Mouse (Mus musculus): ENCODE results near the gene Adgrl3. TPM values are rescaled to one million over a fixed set of nuclear protein-coding genes. Genes with fewer than 3 reads are reported as not detected.

Gene Adgrl3
- polyA plus RNA-seq, 1 experiment from 2014 or later, result 14.0 TPM

DNA sequence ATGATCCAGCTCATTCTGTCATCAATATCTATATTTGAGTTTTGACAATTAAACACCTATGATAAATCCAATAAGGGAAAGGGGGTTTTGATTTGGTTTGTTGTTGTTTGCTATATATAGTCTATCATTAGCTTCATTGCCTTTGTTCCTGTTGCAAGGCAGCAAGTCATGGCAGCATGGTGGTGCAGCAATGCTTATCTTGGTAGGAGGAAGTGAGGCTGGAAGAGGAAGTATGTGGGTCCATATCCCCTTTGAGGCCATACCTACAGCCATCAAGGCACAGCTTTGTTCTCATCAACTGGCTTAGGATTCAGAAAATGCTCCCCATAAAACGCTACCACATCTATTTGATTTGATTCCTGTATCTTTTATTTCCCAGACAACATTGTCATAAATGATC is 58.1 kb downstream of the Adgrl3 start:
- H3K9ac ChIP-seq, result no peak overlapping the region
- no peaks in the 10 kb centered on the region for H3K27me3 ChIP-seq
- H3K4me2 ChIP-seq, result no peak overlapping the region
- no peaks in the 10 kb centered on the region for H3K9me3 ChIP-seq
- H3K4me3 ChIP-seq, result no peak overlapping the region
- no peak for ATAC-seq (ENCODE audit: borderline replicate concordance, extremely low read depth, low FRiP score, low TSS enrichment)
- no peaks in the 10 kb centered on the region for H3K36me3 ChIP-seq
- no peak overlapping the region for H3K27ac ChIP-seq
- no peaks in the 10 kb centered on the region for H3K4me1 ChIP-seq
- 79% methylated on average over 1 of the region's 1 CpGs for WGBS

- 79% methylated on average over 5 of the region's 5 CpGs for WGBS
- Histone ChIP-seq H3K4me1 (no peaks in the 10 kb centered on the region), H3K9ac (no peak overlapping the region), H3K36me3 (no peaks in the 10 kb centered on the region), H3K27ac (no peak overlapping the region), H3K9me3 (no peaks in the 10 kb centered on the region), H3K27me3 (no peaks in the 10 kb centered on the region), H3K4me2 (no peak overlapping the region), H3K4me3 (no peak overlapping the region)
- ATAC-seq (ENCODE audit: borderline replicate concordance, extremely low read depth, low FRiP score, low TSS enrichment), result no peak
These were observed 63.9 kb downstream of the Adgrl3 start for GRCm38 (mm10) chr5:81083698-81084360.

DNA sequence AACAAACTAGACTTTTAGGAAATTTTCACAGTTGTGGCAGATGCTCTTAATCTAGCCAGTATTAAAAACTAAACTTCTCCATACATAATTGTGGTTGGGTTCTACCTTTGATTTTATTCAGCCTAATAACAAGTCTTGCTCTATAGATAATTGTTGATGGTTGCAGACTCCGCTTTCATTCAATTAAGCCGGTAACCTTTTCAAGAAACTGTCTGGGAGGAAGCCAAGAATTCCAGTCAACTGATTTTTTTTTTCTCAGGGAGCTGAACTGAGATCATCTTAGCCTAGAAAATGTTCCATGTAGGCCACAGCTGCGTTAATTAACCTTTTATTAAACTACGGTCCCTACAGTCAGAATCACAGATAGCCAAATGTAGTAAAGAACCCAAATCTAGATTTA is 65.2 kb downstream of the Adgrl3 start:
- Histone ChIP-seq H3K27ac (no peak overlapping the region), H3K27me3 (no peaks in the 10 kb centered on the region), H3K9ac (no peak overlapping the region), H3K36me3 (no peaks in the 10 kb centered on the region), H3K4me3 (no peak overlapping the region), H3K9me3 (no peaks in the 10 kb centered on the region), H3K4me2 (no peak overlapping the region), H3K4me1 (no peaks in the 10 kb centered on the region)
- no peak for ATAC-seq (ENCODE audit: borderline replicate concordance, extremely low read depth, low FRiP score, low TSS enrichment)
- 50% methylated on average over 4 of the region's 4 CpGs for WGBS

DNA sequence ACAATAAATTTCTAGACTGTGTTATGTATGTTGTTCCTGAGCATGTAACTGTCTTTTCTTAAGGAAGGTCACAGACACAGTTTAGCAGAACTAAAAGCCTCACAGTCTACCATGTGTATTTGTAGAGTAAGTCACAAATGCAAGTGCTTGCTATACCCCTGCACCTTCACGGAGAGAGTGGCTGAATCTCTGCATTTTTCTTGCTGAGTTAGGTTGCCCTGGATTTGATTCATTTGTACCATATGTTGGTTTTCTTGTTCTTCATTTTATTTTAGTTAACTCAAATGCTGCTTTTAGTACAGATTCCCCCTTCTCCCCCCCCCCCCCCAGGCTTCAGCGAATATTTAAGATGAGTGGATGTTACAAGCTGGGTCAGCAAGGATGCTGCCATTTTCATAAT is 68.7 kb downstream of the Adgrl3 start:
- no peaks in the 10 kb centered on the region for H3K36me3 ChIP-seq
- no peaks in the 10 kb centered on the region for H3K27me3 ChIP-seq
- H3K4me1 ChIP-seq, result no peaks in the 10 kb centered on the region
- 77% methylated on average over 2 of the region's 2 CpGs for WGBS
- H3K9ac ChIP-seq, result no peak overlapping the region
- no peak overlapping the region for H3K4me2 ChIP-seq
- H3K4me3 ChIP-seq, result no peak overlapping the region
- H3K27ac ChIP-seq, result no peak overlapping the region
- no peaks in the 10 kb centered on the region for H3K9me3 ChIP-seq
- ATAC-seq (ENCODE audit: borderline replicate concordance, extremely low read depth, low FRiP score, low TSS enrichment), result no peak

GRCm38 (mm10) chr5:81094618-81095017 is 74.7 kb downstream of the Adgrl3 start:
- Histone ChIP-seq H3K27me3 (no peaks in the 10 kb centered on the region), H3K9me3 (no peaks in the 10 kb centered on the region), H3K4me1 (no peaks in the 10 kb centered on the region), H3K36me3 (no peaks in the 10 kb centered on the region), H3K27ac (no peak overlapping the region), H3K4me3 (no peak overlapping the region), H3K4me2 (no peak overlapping the region), H3K9ac (no peak overlapping the region)
- no peak for ATAC-seq (ENCODE audit: borderline replicate concordance, extremely low read depth, low FRiP score, low TSS enrichment)
- 72% methylated on average over 3 of the region's 3 CpGs for WGBS

DNA sequence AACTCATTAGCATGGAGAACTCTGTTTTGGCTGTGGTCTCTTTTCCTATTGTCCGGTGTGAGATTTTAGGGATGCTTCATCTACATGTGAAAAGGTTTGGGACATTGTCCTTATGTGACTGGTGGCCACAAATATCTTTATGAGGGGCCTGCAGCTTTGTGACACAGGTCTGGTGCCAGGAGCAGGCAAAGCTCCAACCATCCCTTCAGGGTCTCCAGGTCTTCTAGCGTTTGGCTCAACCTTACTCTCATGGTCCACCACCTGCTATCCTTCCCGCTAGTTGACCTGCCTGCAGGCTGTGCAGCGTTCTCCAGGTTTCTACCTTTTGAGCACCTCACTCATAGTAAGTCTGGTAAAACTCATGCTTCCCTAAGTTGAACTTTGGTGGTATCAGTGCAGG is 77.2 kb downstream of the Adgrl3 start:
- WGBS, result 92% methylated on average over 4 of the region's 4 CpGs
- ATAC-seq (ENCODE audit: borderline replicate concordance, extremely low read depth, low FRiP score, low TSS enrichment), result no peak
- no peaks in the 10 kb centered on the region for H3K36me3 ChIP-seq

GRCm38 (mm10) chr5:81107431-81107830 is 87.5 kb downstream of the Adgrl3 start:
- Histone ChIP-seq H3K27me3 (no peaks in the 10 kb centered on the region), H3K9ac (no peak overlapping the region), H3K36me3 (no peaks in the 10 kb centered on the region), H3K27ac (no peak overlapping the region), H3K9me3 (no peaks in the 10 kb centered on the region), H3K4me2 (no peak overlapping the region), H3K4me3 (no peak overlapping the region), H3K4me1 (no peaks in the 10 kb centered on the region)
- 76% methylated on average over 1 of the region's 1 CpGs for WGBS
- ATAC-seq (ENCODE audit: borderline replicate concordance, extremely low read depth, low FRiP score, low TSS enrichment), result no peak

More for the DNA sequence above, 77.2 kb downstream of the Adgrl3 start:
- Histone ChIP-seq H3K9ac (no peak overlapping the region), H3K27ac (no peak overlapping the region), H3K27me3 (no peaks in the 10 kb centered on the region), H3K4me1 (no peaks in the 10 kb centered on the region), H3K4me3 (no peak overlapping the region), H3K4me2 (no peak overlapping the region), H3K9me3 (no peaks in the 10 kb centered on the region)

GRCm38 (mm10) chr5:81124483-81124882 is 104.5 kb downstream of the Adgrl3 start:
- Histone ChIP-seq H3K4me3 (no peak overlapping the region), H3K9me3 (no peaks in the 10 kb centered on the region), H3K4me1 (no peaks in the 10 kb centered on the region), H3K4me2 (no peak overlapping the region), H3K9ac (no peak overlapping the region), H3K27ac (no peak overlapping the region), H3K27me3 (no peaks in the 10 kb centered on the region), H3K36me3 (no peaks in the 10 kb centered on the region)
- 80% methylated on average over 4 of the region's 4 CpGs for WGBS
- no peak for ATAC-seq (ENCODE audit: borderline replicate concordance, extremely low read depth, low FRiP score, low TSS enrichment)

GRCm38 (mm10) chr5:81127639-81128038 is 107.7 kb downstream of the Adgrl3 start:
- H3K9ac ChIP-seq, result no peak overlapping the region
- ATAC-seq (ENCODE audit: borderline replicate concordance, extremely low read depth, low FRiP score, low TSS enrichment), result no peak
- H3K9me3 ChIP-seq, result no peaks in the 10 kb centered on the region
- H3K4me2 ChIP-seq, result no peak overlapping the region
- H3K4me3 ChIP-seq, result no peak overlapping the region
- H3K27ac ChIP-seq, result no peak overlapping the region
- H3K27me3 ChIP-seq, result no peaks in the 10 kb centered on the region
- WGBS, result 26% methylated on average over 3 of the region's 3 CpGs
- no peaks in the 10 kb centered on the region for H3K4me1 ChIP-seq
- no peaks in the 10 kb centered on the region for H3K36me3 ChIP-seq

DNA sequence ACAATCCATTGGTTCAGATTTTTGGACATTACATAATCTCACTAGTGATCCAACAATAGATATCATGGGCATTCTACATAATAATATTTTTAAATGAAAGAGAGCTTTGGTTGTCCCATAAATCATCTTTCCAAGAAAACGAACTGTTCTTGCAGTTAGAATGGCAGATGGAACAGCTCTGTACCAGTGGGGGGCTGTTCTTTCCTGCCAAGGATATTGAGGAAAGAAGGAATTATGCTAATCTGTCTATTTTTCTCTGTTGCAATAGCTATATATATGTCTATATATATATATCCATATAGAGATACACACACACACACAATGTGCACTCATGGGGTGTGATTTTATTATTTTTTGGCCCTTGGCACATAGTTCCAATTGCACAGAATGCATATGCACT is 116.5 kb downstream of the Adgrl3 start:
- no peak overlapping the region for H3K27ac ChIP-seq
- H3K9ac ChIP-seq, result no peak overlapping the region
- no peaks in the 10 kb centered on the region for H3K9me3 ChIP-seq
- H3K36me3 ChIP-seq, result no peaks in the 10 kb centered on the region
- no peak overlapping the region for H3K4me3 ChIP-seq
- 81% methylated on average over 1 of the region's 1 CpGs for WGBS
- no peaks in the 10 kb centered on the region for H3K27me3 ChIP-seq
- H3K4me1 ChIP-seq, result no peaks in the 10 kb centered on the region
- no peak overlapping the region for H3K4me2 ChIP-seq
- no peak for ATAC-seq (ENCODE audit: borderline replicate concordance, extremely low read depth, low FRiP score, low TSS enrichment)

GRCm38 (mm10) chr5:81155791-81156190 is 135.9 kb downstream of the Adgrl3 start:
- no peak overlapping the region for H3K4me2 ChIP-seq
- H3K27me3 ChIP-seq, result no peaks in the 10 kb centered on the region
- H3K9me3 ChIP-seq, result no peaks in the 10 kb centered on the region
- no peak for ATAC-seq (ENCODE audit: borderline replicate concordance, extremely low read depth, low FRiP score, low TSS enrichment)
- H3K4me3 ChIP-seq, result no peak overlapping the region
- no peaks in the 10 kb centered on the region for H3K36me3 ChIP-seq
- no peaks in the 10 kb centered on the region for H3K4me1 ChIP-seq
- H3K27ac ChIP-seq, result no peak overlapping the region
- H3K9ac ChIP-seq, result no peak overlapping the region
- WGBS, result 76% methylated on average over 12 of the region's 12 CpGs

DNA sequence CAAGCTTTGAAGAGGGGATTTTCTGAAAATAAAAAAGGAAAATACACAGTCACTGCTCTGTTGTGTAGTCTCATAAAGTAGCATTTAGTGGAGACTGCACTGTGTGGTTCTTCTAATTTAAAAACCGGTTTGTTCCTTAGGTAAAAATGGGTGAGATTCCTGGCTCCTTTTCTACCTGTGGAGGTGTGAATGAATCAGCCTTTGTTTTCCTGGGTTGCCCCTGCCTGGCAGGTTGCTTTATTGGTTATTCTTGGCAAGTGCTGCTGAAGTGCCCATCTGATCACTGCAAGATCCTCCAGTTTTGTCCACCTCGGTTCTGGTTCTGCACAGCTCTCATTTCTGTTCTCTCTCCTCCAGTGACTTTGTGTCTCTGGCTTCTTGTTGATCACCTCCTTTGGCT is 136.3 kb downstream of the Adgrl3 start:
- no peaks in the 10 kb centered on the region for H3K36me3 ChIP-seq
- no peak for ATAC-seq (ENCODE audit: borderline replicate concordance, extremely low read depth, low FRiP score, low TSS enrichment)
- H3K27me3 ChIP-seq, result no peaks in the 10 kb centered on the region
- no peak overlapping the region for H3K9ac ChIP-seq
- H3K4me3 ChIP-seq, result no peak overlapping the region
- no peak overlapping the region for H3K4me2 ChIP-seq
- H3K4me1 ChIP-seq, result no peaks in the 10 kb centered on the region
- no peaks in the 10 kb centered on the region for H3K9me3 ChIP-seq
- H3K27ac ChIP-seq, result no peak overlapping the region
- 25% methylated on average over 2 of the region's 2 CpGs for WGBS

- WGBS, result 73% methylated on average over 5 of the region's 5 CpGs
- H3K27me3 ChIP-seq, result no peaks in the 10 kb centered on the region
- H3K4me1 ChIP-seq, result no peaks in the 10 kb centered on the region
- no peak overlapping the region for H3K4me2 ChIP-seq
- H3K36me3 ChIP-seq, result no peaks in the 10 kb centered on the region
- no peak overlapping the region for H3K4me3 ChIP-seq
- H3K9ac ChIP-seq, result no peak overlapping the region
- no peak overlapping the region for H3K27ac ChIP-seq
- ATAC-seq (ENCODE audit: borderline replicate concordance, extremely low read depth, low FRiP score, low TSS enrichment), result no peak
- H3K9me3 ChIP-seq, result no peaks in the 10 kb centered on the region
These were observed 136.9 kb downstream of the Adgrl3 start for GRCm38 (mm10) chr5:81156796-81157195.
